Mouse (Mus musculus) cerebellum, postnatal 4 days (tissue): ENCODE results near the gene Cidec.
A peak's percentile ranks its signal among the peaks of the same experiment; 100 is the strongest.

ENCODE experiments used
- DNase-seq, 2 experiments: peaks; one replicate each; pipeline ENCODE4 v3.0.0; 2022; ENCODE audit warnings: low spot score in 2 of 2, mixed read lengths in 1 of 2

Gene Cidec

DNA sequence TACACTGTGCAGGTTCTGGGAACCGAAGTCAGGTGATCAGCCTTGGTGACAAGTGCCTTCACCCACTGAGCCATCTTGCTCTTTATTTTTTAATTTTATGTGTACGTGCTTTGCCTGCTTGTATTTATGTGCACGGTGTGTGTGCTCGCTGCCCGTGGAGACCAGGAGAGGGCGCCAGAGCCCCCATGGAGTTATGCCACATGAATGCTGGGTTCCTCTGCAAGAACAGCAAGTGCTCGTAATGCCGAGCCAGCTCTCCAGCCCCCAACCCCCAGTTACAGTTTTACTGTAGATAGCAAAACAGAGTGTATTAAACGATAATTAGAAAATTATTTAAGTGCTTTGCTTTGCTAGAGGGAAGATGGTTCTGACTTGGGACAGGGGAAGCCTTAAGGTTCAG, 28.9 kb downstream of the Cidec start:
- DNase-seq: no peak

DNA sequence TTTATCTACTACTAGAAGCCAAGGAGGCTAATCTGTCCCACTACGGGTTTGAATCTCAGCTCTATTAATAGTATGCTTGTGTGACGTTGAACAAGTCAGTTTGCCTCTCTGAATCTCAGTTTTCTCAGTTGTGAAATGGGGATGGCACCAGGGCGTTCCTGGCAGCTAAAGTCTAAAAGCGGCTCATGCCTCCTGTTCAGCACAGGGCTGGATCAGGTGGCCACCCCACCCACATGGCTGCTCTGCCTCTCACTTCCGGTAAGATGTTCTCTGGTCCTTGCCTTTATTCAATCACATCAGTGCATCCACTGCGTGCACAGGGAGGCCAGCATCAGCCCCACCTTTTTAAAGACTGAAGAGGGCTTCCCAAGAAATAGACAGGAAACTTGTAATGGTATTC, 30.1 kb downstream of the Cidec start:
- DNase-seq: no peak

GRCm38 (mm10) chr6:113404649-113405448, 30.7 kb downstream of the Cidec start:
- no peak for DNase-seq

- DNase-seq: no peak
Observed at GRCm38 (mm10) chr6:113402094-113402493, 33.5 kb downstream of the Cidec start.

DNA sequence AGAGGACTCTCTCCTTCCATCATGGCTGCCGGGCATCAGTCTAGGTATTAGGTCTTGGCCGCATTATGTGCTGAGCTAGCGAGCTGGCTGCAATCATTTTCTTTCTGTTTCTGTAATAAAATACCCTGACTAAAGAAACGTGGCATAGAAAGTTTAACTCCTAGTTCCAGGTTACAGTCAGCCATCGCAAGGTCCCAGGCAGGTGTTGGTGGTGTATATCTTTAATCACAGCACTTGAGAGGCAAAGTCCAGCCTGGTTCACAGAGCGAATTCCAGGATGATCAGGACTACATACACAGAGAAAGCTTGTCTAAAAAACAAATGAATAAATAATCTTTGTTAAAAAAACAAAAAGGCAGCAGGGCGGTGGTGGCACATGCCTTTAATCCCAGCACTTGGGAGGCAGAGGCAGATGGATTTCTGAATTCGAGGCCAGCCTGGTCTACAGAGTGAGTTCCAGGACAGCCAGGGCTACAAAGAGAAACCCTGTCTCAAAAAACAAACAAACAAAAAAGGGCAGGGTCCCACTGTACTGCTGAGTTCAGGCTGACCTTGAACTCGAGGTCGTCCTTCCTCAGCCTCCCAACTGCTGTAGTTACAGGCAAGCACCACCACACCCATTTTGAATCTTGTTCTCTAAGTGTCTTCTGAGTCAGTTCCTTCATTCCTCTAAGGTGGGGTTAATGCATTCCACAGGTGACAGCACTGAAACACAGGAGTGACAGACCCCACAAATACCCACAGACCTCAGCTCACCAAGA, 39.1 kb downstream of the Cidec start:
- no peak for DNase-seq

- DNase-seq: no peak
Observed at GRCm38 (mm10) chr6:113395501-113395900, 40.1 kb downstream of the Cidec start.

DNA sequence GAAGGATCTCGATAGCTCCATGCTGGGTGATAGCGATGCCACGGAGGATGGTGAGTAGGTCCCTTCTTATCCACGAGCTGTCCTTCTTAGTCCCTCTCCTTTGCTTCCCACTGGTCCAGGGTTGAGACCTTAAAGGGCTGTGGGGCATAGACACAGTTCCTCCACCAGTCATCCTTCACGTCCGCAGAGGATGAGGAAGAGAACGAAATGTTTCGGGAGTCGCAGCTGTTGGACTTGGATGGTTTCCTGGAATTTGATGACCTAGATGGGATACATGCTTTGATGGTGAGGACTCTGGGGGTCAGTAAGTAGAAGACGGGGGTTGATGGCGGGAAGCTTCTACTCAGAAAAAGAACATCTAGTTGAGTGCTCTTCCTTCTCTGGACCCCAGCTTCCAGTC, 40.7 kb downstream of the Cidec start:
- DNase-seq: no peak

DNA sequence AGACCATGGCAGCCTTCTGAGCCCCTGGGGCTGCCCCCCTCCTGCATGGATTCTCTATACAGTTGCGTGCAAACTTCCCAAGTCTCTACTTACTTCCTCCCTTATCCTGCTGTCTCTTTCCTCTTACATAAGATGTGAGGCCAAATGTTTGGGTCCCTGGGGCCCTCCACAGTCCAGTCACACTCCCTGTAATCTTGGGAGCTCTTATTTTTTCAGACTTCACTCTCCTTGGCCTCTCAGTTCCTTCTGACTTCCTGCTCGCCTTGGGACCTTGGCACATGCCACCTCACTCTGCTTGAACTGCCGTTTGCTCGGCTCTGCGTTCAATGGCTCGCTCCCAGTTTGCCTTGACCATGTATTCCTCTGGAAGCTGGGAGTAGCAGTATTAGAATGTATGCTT, 41.6 kb downstream of the Cidec start:
- DNase-seq: no peak

DNA sequence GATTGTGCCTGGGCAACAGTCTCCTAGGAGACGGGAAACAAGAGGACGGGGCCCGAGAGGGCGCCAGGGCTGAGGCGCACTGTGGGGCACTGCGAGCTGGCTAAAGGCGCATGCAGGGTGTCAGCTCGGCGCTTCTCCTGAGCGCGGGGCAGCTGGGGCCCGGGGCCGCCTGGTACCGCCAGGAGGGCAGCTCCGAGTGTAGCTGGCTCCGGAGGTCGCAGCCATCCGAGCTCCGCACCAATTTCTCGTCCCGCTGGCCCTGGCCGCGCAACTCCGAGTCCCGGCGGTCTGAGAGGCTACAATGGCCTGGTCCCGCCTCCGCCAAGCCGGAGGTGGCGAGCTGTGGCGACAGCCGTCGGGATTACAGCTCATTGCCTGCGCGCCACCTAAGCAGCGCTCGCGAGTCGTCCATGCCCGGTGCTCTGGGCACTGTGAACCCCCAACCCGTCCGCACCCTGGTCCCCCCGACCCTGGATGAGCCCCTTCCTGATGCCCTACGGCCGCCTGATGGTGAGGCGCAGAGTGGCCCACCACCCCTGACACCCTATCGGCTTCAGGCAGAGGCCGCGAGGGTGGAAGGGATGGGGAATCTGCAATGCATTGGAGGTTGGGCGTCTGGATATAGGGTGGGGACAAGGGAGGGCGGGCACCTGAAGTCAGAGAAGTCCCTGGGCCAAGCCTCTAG, 43.0 kb downstream of the Cidec start:
- peak; percentile 35 to 60 for DNase-seq

GRCm38 (mm10) chr6:113392015-113392386, 43.6 kb downstream of the Cidec start:
- no peak for DNase-seq

DNA sequence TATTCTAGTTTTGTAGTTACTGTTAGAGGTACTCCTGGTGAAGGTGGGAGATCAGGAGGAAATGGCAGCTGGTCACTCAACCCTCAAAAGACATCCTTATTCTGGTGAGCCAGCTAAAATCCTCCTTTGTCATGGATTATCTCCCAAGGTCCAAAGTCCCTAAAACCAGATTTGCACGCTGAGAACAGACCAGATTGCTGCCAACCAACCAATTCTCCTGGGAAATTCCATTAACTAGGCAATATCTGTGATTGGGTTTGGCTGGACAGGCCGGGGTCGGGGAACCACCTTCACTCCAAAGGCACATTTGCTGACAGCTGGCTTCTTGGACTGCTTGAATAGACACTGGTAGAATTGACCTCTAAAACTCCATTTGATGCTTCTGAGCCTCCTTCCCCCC, 44.8 kb downstream of the Cidec start:
- DNase-seq: no peak

DNA sequence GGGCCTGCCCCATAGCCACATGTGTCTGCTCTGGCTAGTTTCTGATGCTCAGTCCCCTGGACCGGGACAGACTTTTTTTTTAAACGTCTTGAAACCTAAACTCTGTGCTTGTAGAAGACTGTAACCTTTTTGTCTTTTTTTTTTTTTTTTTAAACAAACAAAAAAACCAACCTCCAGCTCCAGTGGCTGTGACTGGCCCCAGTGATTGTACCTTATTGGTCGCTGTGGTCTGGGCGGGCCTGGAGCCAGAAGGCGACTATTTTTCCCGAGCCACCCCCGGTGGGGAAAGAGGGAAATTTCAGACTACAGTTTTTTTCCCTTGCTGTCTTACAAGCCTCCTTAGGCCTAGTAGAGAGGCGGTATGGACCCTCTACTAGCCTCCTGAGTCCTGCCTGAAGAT, 46.6 kb downstream of the Cidec start, which contains the start of gene Ttll3:
Gene Ttll3 (plus strand): TSS at position 301 of the 400 bp plus-strand sequence.
- no peak for DNase-seq

- DNase-seq: no peak
Observed at GRCm38 (mm10) chr6:113386025-113386424, 49.5 kb downstream of the Cidec start.

- no peak for DNase-seq
Observed at GRCm38 (mm10) chr6:113385160-113385714, 50.3 kb downstream of the Cidec start.

DNA sequence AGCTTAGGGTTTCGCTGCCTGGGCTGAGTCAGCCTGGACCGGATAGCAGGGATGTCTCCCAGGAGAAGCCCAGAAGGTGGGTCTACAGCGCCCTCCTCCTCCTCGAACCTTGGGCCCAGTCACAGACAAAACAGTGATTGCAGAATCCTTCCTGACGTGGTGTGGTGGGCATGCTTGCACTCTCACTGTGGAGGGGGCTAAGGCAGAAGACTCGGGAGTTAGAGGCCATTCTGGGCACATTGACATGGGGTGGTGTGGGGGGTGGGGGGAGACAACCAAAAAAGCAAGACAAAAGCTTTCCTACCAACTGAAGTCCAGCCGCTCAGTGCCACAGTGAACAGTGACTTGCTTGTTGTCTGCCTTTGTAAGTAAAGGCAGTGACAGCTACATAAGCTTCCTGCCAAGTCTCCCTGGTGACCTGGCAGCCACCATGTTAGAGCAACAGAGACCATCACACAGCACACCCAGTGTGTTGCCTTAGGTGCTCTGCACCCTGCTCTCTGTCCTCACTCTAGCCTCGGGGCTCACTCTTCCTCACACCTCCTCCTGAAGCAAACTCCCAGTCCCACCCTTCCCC, 51.1 kb downstream of the Cidec start:
- DNase-seq: peak in 1 of 2 experiments; percentile 16

GRCm38 (mm10) chr6:113380480-113380879, 55.1 kb downstream of the Cidec start:
- no peak for DNase-seq

- DNase-seq: no peak
Observed at GRCm38 (mm10) chr6:113379246-113379645, 56.3 kb downstream of the Cidec start.

DNA sequence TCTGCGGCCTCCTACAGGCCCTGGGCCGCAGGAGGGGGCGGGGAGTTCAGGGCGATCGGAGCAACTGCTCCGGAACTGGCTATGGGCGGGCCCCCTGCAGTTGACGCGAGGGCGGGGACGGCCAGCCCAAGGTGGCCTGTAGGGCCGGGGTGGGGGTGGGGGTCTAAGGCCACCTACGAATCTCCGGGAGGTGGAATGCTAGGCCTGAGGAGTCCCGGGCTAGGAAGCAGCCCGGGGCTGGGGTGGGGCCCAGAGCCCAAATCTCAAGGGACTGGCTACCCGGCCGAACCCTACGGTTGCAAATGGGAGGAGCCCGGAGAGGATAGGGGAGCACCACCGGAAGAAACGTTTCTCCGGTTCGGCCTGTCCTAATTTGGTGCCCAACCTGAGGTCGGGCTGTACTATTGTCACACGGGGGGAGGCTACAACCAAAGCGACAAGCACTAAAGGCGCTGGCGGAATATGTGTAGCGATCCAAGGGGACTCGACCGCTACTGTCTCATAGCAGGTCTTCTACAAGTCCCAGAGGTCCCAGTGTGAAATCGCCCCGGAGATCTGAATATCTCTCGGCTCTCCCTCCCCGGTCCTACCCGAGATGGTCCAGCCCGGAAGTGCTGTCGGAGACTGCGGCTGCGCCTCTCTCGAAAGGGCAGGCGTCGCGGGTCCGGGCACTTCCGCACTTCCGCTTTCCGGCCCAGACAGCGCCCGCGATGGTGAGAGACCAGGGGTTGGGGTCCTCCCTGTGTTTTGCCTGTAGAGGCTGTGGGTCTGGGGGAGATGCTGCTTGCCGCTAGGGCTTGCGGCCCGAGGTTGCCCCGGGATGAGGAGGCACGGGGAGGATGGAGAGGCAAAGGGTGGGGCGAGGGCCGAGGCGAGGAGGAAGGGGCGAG, 57.8 kb downstream of the Cidec start, which contains the start of the genes Tada3 and Arpc4:
Gene Tada3 (minus strand): TSS at position 388 of the 890 bp plus-strand sequence.
Gene Arpc4 (plus strand): TSS at position 620 of the 890 bp plus-strand sequence.
- peak; percentile 81 to 87 for DNase-seq

- no peak for DNase-seq
Observed at GRCm38 (mm10) chr6:113377172-113377495, 58.4 kb downstream of the Cidec start.
